Mouse (Mus musculus): ENCODE results near the gene S100a3. TPM values are rescaled to one million over a fixed set of nuclear protein-coding genes. Genes with fewer than 3 reads are reported as not detected.

The S100a3 gene
- total RNA-seq, 2 experiments from 2014 or later, result not detected

DNA sequence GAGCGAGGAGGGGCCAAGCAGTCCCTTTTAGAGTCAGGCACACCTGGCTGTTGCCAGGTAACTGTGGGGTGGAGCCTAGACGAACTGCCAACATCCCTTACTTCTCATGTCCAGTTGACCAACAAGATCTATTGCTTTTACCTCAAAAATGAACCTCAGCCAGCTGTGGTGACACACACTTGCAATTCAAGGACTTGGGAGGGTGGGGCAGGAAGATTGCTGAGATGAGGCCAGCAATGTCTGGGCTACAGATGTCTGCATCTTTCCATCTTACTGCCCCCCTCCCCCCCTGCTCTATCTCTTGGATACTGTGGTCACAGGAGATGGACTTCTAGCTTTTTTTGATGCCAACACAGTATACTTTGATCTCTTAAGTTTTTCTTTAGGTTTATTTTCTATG is 8.1 kb upstream of the S100a3 start:
- intact Hi-C loops (cut with DNase I), result no loop called here
- DNase-seq, result no peak

DNA sequence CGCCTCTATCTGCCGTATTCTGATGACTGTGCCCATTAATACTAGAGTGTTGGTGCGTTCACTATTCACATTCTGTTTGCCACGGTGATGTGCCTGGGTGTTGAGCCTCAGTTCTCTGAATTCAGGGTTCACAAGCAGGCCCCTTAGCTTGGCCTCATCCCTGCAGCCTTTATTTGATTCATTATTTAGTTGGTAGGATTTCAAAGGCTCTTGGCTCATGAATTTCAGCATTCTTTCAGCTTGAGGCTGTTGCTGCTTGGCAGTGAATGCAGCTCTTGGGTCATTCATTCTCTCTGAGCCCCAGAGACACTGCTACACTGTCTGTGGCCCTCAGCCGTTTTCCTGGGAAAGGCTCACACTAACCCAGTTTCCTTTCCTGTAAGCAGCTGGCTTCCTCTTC is 4.4 kb upstream of the S100a3 start:
- intact Hi-C loops (cut with DNase I), result no loop called here
- peak; percentile 53 to 59 for DNase-seq

GRCm38 (mm10) chr3:90574691-90575090 is 14.3 kb downstream of the S100a3 start:
- intact Hi-C loops (cut with DNase I), result loop anchor here (2.0 kb wide), 1 partner anchor 50 kb away; no protein-coding TSS in a partner anchor
- peak; percentile 48 to 50 for DNase-seq

GRCm38 (mm10) chr3:90575320-90575719 is 14.9 kb downstream of the S100a3 start:
- intact Hi-C loops (cut with DNase I), result loop anchor here (2.0 kb wide), 1 partner anchor 51 kb away; no protein-coding TSS in a partner anchor
- DNase-seq, result no peak

DNA sequence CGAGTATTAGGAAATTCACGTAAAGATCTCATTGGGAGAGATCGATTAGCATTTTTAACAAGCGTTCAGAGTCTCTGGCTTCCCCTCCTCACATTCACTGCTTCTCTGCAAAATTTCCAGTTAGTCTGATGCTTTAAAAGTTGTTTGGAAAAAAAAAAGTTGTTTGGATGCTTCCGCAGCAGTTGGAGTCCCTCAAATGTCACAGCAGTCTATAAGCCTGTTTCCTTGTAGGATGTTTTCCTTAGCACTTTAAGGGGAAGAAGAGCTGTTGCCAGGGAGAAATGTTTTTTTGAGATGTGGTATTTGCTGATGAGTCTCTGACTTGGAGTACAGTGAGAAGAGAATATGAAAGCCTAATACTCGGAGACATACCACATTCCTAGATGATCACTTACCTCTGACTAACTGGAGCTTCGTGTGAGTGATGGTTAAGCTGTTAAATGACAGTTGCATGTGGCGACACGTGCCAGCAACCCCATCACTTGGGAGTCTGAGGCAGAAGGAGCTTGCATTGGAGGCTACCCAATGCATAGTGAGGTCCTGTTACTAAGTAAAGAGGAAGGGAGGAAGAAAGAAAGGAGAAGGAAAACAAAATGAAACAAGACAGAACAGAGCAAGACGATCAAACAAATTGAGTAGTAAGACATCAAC is 16.1 kb downstream of the S100a3 start:
- intact Hi-C loops (cut with DNase I), result no loop called here
- no peak for DNase-seq

- no peak for DNase-seq
- intact Hi-C loops (cut with DNase I), result no loop called here
These were observed 19.1 kb downstream of the S100a3 start for GRCm38 (mm10) chr3:90579433-90579832.

- no peak for DNase-seq
- intact Hi-C loops (cut with DNase I), result loop anchor here (5.0 kb wide), 1 partner anchor 39 kb away; no protein-coding TSS in a partner anchor
These were observed 20.8 kb downstream of the S100a3 start for GRCm38 (mm10) chr3:90581141-90581540.

DNA sequence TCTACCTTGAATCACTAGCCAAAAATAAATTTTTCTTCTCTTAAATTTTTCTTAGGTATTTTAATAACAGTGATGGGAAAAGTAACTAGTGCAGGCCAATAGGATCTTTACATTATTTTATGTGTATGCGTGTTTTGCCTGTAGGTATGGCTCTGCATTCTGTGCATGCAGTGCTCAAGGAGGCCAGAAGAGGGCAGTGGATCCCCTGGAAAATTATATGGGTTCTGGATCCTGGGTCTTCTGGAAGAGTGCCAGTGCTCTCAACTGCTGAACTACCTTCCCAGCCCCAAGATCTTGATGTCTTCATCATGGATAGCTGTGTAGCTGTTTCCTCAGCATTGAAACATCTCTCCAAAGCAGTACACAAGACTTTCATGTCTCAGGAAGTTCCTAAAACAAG is 21.8 kb downstream of the S100a3 start:
- intact Hi-C loops (cut with DNase I), result loop anchor here (5.0 kb wide), 1 partner anchor 40 kb away; no protein-coding TSS in a partner anchor
- DNase-seq, result no peak

GRCm38 (mm10) chr3:90582556-90582955 is 22.2 kb downstream of the S100a3 start:
- intact Hi-C loops (cut with DNase I), result loop anchor here (5.0 kb wide), 1 partner anchor 40 kb away; no protein-coding TSS in a partner anchor
- no peak for DNase-seq

DNA sequence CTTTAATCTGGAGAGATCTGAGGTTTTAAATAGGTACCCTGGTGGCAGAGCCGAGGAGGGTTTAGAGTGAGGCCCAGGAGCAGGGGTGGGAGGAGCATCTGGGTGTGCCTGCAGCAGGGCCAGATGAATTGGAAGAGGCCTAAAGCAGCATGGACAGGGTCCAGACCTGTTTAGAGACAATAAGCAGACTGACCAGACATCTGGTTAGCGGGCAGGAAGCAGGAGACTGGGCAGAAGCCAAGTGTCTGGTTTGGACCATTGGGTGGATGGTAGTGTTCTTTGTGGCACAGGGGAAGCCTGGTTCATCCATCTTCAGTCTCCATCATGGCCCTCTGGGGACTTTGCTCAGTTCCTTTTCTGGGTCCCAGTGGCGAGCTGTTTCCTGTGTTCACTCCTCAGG is 23.5 kb downstream of the S100a3 start:
- peak; percentile 45 to 53 for DNase-seq
- intact Hi-C loops (cut with DNase I), result loop anchor here (5.0 kb wide), 1 partner anchor 42 kb away; no protein-coding TSS in a partner anchor

- intact Hi-C loops (cut with DNase I), result loop anchor here (1.0 to 5.0 kb wide), 3 partner anchors 30 to 122 kb away; partner anchors contain the start of gene S100a7a
- peak; percentile 78 to 84 for DNase-seq
These were observed 25.2 kb downstream of the S100a3 start for GRCm38 (mm10) chr3:90585595-90585994.

GRCm38 (mm10) chr3:90586016-90586643 is 25.8 kb downstream of the S100a3 start:
- peak in 1 of 2 experiments; percentile 22 for DNase-seq
- intact Hi-C loops (cut with DNase I), result loop anchor here (5.0 kb wide), 2 partner anchors 66 to 121 kb away; partner anchors contain the start of gene S100a7a

DNA sequence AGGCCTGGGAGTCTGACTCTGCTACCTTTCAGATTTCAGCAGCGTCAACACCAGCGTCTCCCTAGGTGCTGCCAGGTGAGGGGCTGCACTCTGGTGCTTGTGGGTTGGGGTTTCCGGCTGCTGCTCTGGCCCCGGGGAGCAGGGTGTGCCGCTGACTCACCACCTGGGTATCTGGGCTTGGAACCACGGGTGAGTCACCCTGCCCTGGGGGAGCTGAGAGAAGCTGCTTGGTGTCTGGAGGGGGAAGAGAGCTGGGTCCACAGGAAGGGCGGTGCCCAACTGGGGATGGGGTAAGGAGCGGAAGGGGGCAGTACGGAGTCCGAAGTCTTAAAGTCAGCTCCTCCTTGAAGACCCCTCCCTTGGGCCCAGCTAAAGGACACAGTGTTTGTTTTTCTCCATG is 26.5 kb downstream of the S100a3 start:
- peak; percentile 74 to 79 for DNase-seq
- intact Hi-C loops (cut with DNase I), result loop anchor here (5.0 kb wide), 2 partner anchors 65 to 120 kb away; partner anchors contain the start of gene S100a7a

- DNase-seq, result peak; percentile 40 to 48
- intact Hi-C loops (cut with DNase I), result loop anchor here (5.0 kb wide), 2 partner anchors 65 to 120 kb away; partner anchors contain the start of gene S100a7a
These were observed 27.2 kb downstream of the S100a3 start for GRCm38 (mm10) chr3:90587361-90588101.

DNA sequence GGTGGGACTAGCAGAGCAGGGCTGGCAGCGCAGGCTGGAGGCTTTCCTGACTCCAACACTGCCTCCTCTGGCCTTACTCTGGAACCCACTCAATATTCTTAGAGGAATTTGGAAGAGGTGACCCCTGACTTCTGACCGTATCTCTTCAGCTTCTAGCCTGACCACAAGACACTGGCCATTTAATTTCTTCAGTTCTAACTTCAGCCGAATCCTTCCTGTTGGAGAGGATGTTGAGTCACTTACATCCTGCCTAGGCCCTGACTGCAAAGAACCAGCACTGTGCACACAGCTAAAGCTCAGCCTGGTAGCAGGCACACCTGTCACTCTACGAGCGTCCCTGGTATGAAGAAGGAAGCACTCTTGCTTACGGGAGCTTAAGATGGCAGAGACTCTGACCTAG is 29.0 kb downstream of the S100a3 start:
- intact Hi-C loops (cut with DNase I), result loop anchor here (5.0 kb wide), 2 partner anchors 63 to 118 kb away; partner anchors contain the start of gene S100a7a
- DNase-seq, result no peak

DNA sequence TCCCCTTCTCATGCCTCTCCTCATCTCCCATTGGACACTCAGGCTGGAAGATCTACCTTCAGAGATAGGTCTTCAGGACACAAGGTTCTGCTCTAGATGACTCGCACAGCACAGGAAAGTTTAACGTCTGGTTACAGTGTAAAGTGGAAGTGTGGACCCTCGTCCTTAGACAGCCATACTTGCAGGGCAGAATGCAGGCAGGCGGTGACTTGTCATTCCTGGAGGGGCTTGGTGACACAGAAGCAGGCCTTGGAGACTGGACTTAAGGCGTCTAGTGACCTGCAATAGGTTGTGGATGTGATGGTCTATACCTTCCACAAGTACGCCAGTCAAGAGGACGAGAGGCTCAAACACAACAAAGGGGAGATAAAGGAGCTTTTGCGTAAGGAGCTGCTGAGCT is 29.6 kb downstream of the S100a3 start, which contains the start of gene S100a2:
Gene S100a2 (plus strand): TSS at position 301 of the 400 bp plus-strand sequence.
- intact Hi-C loops (cut with DNase I), result loop anchor here (5.0 kb wide), 2 partner anchors 62 to 117 kb away; partner anchors contain the start of gene S100a7a

GRCm38 (mm10) chr3:90594466-90594865 is 34.1 kb downstream of the S100a3 start:
- intact Hi-C loops (cut with DNase I), result no loop called here
- no peak for DNase-seq

More for the DNA sequence above, 29.6 kb downstream of the S100a3 start, which contains the start of gene S100a2:
- no peak for DNase-seq

DNA sequence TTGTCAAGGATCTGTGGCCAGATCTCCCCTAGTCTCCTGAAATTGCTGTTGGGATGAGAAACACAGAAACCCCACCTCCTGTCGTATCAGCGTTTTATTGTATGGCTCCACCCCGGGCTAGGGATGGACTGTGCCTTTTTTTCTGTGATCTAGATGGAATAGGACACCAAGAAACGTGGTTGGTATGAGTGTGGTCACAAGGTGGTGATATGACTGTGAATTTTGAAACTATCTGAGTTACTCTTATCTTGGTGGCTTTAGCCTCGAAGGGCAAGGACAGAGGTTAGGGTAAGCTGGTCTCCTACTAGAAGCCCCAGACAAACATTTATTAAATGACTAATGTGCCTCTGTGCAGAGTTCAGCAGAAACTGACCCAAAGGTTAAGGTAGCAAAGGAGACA is 35.2 kb downstream of the S100a3 start:
- DNase-seq, result no peak
- intact Hi-C loops (cut with DNase I), result no loop called here

DNA sequence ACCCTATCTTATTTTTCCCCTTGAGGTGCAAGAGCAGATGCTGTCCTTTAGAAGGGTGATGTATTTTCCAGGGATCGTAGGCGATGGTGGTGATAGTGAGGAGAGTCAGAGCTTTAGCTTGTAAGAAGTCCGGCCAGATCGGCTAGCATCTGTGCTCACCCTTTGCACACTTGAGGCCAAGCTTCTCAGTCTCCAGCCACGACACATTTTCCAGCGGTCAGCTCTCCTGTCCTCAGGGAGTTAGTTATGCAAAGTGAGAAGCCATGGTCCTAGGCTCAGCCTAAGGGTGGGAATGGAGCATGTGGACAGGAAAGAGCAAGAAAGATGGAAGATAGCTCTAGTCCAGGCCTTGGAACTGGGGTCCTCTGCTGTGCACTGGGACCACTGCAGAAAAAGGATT is 36.4 kb downstream of the S100a3 start:
- no peak for DNase-seq
- intact Hi-C loops (cut with DNase I), result no loop called here

DNA sequence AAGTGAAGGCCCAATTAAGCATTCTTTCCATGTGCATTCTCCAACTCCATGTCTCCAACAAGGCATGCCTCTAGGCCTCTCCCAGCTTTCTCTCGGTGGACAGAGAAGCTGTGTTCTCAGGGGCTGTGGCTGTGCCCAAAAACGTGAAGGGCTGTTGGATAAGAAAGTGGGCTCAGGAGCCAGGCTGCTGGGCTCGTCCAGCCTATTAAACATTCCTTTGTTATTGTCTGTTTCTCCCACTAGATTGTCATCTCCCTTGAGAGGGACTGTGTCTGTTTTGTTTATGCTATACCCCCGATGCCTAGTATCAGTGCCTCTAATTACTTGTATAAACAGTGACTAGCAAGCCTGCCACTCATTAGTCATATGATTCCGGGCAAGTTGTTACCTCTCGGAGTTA is 37.4 kb downstream of the S100a3 start:
- DNase-seq, result no peak
- intact Hi-C loops (cut with DNase I), result no loop called here

DNA sequence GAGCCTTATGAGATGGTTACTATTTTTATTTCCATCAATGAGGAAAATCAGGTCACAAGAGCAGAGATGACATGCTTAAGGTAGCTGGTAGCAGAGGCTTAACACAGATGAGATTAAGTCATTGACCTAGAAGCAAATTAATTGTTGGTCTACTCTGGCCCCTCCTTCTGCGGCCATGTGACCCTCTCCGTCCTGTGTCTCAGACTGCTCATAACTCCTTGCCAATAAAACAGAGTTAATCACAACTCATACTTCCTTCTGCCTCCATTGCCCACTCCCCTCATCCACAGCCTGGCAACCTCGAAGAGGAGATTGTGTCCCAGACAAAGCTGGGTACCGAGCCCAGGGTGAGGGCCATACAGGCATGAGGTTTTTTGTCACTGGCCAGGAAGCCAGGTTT is 37.8 kb downstream of the S100a3 start:
- no peak for DNase-seq
- intact Hi-C loops (cut with DNase I), result no loop called here
